Mouse (Mus musculus) spleen, embryonic (tissue): ENCODE results near the gene Adam15.

Source experiments
- CTCF ChIA-PET: fragments of 350-600 bp; sonication (Branson Sonifier 250); formaldehyde crosslinking; loops from one replicate; lab custom pipeline; 2022; lab: Charles Lee

Adam15 gene

DNA sequence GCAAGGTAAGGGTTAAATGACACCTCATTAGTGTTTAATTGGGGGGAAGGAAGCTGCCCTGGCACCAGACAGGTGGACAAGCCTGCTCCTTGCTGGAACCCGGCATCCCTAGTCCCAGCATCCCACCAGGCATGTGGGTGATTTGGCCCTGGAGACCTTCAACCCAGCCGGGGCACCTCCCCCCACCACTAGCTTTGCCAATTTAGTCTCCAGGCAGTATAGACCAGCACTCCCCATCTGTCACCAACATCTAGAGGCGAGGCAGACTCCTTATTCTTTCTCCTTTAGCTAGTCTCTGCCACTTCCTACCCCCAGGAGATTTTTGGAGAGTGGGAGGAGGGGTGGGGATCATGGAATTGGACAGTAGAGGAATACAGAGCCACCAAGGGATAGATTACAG, 19.4 kb downstream of the Adam15 start:
- CTCF ChIA-PET: interaction anchor here (0.5 kb wide), 1 partner anchor 400 kb away, joined by 3 read pairs; no protein-coding TSS in a partner anchor

DNA sequence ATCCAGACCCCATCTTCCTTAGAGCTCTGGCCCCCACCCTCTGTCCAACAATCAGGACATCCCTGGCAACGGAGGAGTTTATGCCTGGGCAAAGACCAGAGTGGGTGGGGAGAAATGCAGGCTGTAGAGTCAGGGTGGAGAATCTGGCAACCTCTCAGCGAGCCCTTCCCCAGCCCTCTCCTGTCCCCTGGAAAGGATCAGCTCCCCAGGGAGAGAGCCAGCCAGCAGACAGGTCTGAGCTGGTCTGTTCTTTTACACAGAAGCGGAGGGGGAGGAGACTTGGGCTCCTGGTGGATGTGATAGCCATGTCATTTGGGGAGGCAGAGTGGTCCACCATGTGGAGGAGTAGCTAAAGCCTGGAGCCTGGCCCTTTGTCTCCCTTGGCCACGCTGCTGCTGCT, 21.2 kb downstream of the Adam15 start:
- CTCF ChIA-PET: no interaction called here

DNA sequence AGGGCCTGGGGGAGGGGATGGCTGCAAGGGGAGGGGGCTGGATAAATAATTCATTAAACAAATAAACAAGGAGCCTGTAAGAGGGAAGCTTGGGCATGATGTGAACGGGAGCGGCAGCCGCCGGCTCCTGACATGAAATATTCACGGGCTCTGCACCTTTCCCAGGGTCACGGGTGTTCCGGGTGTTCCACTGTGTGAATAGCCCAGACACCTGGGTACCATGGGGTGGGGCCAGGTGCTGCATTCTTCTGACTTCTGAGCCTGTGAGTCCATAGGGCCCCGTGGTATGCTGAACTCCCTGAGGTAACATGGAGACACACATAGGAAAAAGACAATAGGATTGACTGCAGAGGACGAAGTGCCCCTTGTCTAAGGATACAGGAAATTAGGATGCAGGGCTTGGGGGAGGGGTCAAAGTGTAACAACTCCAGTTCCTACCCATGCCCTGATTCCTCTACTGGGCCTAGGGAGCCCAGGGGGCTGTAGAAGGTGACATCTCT, 22.4 kb downstream of the Adam15 start:
- CTCF ChIA-PET: interaction anchor here (0.6 kb wide), 1 partner anchor 12 kb away, joined by 4 read pairs; no protein-coding TSS in a partner anchor

- CTCF ChIA-PET: no interaction called here
Measured at GRCm38 (mm10) chr3:89325882-89326281, 23.9 kb downstream of the Adam15 start.

DNA sequence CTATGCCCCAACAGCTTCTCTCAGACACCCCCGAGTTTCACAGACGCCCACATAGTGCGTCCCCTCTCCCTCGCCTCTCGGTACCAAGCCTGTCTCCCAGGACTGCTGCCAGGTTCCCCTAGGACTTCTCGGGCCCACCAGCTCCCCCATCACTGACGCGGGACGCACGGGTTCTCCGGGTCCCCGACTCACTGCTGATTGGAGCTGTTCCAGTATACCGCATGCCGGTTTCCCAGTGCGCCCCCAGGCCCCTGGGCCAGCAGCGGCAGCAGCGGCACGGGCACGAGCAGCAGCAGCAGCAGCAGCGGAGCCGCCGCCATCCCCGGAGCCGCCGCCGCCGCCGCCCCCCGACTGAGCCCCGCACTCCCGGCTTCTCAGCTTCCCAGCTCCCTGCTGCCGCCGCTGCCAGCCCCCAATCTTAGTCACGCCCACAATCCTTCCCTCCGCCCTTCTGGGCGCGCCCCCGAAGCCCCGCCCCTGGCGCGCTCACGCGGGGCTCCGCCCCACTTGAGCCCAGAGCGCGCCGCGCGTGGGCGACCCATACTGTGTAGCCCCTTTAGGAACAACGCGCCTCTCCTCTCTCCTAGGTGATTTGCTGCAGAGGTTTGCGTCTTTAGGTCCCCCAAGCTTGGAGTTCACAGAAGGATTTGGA, 27.2 kb downstream of the Adam15 start, which contains the start of gene Efna3:
Efna3 (minus strand) TSS at position 452 of the 652 bp plus-strand sequence.
- CTCF ChIA-PET: interaction anchor here (0.7 kb wide), 1 partner anchor 200 kb away, joined by 4 read pairs; no protein-coding TSS in a partner anchor

- CTCF ChIA-PET: interaction anchor here (0.6 to 0.7 kb wide), 2 partner anchors 9 to 200 kb away, joined by 4 read pairs; no protein-coding TSS in a partner anchor
Measured at GRCm38 (mm10) chr3:89322131-89322500, 27.7 kb downstream of the Adam15 start.

DNA sequence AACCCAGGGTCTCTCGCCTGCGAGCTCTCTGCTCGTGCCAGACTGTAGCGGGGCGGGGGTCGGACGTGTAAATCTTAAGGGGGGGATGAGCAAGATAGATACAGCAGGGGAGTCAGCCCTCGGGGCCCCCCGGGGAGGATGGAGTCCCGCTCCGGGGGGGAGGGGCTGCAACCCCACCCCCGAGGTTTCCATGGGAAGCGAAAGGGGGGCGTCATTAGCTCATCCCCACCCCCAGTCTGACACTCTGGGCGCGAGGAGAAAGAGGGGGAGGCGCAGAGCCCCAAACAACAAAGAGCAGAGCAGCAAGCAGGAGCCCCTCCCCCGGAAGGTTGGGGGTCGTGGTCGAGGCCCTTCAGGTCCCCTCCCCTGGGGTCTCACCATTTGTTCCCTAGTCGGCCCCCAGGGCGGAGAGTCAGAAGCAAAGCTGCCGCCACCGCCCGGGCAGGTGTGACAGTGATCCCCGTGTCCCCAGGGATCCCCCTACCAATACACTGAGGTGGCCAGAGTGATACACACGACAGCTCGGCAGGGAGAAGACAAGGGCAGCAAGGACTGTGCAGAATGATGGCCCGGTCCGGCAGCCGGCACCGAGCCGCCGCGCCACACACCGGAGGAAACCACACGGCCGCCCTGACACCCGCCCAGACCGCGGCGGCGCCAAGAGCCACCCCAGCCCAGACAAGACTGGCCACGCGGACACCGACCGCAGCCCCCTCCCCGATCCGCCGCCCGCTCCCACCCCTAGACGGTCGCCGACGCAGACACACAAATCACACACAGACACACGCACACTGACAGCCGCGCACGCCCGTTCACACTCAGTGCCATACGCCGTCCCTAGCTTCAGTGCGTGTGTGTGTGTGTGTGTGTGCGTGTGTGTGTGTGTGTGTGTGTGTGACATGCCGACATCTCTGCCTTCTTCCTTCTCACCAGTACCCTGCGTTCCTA, 28.3 kb downstream of the Adam15 start:
- CTCF ChIA-PET: interaction anchor here (0.6 to 0.7 kb wide), 4 partner anchors 10 to 1404 kb away, joined by 3 to 5 read pairs (median 4); no protein-coding TSS in a partner anchor

DNA sequence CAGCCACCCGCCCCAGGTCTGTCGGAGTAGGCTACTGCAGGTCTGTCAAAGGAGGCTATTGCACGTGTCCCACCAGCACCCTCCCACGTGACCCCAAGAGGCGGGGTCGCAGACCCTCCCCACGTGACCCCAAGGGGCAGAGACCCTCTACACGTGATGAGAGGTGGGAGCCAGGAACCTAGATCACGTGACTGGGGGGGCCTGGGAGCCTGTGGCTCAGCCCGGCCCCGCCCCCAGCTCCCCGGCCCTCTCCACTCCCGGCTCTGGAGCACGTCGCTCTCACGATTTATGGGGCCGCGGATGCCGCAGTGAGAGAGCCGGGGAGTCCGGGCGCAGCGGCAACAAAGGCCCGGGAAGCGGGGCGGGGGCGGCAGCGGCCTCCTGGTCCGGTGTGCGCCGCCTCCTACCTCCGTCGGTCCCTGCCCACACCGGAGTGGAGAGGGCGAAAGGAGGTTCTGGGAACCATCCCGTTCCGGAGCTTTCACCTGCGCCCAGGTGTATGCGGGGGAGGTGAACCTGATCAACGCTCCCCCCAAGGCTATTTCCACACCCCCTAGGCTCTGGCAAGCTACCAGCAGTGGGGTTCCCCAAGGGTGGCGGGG, 29.1 kb downstream of the Adam15 start:
- CTCF ChIA-PET: interaction anchor here (0.6 to 0.7 kb wide), 3 partner anchors 22 to 1403 kb away, joined by 3 to 5 read pairs (median 3); no protein-coding TSS in a partner anchor

DNA sequence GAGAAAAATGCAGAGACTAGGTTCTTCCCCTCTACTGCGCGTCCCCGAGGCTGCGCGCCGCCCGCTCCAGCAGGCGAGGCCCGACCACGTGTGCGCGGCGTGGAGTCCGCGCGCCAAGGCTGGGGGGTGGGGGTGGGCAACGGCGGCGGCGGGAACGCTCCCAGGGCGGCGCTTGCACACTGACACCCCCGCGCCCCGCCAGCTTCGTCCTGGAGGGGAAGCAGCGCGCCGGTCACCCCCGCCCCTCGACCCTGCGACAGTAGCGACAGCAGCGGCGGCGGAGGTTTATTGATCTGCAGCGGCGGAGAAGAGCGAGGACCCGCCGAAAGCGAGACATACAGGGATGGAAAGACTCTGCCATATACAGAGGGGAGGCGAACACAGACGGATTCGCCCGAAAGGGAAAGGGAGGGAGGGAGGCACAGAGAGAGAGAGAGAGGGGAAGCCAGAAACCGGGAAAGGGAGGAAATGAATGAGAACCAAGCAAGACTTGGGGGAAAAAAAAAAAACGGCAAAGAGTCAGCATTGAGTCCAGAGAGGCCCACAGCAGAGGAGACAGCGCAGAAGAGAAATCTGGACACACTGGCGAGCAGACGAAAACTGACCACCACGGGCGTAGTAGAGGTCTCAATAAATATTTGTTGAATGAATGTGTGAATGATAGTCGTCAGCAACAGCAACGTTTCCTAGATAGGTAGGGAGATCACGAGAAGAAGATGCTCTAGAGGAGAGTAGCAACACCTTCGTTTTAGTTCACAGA, 30.0 kb downstream of the Adam15 start:
- CTCF ChIA-PET: no interaction called here

DNA sequence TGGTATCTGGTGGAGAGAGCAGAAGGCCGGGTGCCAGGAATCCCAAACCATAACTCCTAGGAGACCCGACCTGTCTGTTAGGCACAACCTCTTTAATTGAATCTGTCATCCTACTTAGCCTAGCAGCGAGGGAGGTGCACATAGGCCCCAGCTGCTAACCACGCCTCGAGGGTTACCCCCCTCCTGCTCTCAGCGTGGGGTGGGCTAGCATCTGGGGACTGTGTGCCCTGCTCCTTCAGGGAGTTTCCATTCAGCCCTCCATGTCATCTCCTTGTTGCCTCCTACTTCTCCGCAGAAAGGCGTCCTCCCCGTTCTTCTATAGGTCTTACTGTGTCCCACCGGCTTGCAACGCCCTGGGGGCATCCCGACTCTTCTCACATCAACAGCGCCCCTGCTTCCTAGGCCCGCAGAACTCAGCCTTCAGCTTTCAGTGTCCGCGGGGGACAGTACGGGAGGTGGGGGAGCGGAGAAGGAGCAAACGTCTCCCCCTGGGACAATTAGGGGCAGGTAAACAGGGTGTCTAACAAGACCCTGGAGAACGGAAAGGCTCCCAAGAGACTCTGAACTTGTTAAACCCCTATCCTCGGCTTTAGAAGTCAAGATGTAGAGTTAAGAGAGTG, 30.7 kb downstream of the Adam15 start:
- CTCF ChIA-PET: interaction anchor here (0.6 kb wide), 3 partner anchors 49 to 823 kb away, joined by 3 to 7 read pairs (median 6); partner anchors contain the start of gene Slc50a1

DNA sequence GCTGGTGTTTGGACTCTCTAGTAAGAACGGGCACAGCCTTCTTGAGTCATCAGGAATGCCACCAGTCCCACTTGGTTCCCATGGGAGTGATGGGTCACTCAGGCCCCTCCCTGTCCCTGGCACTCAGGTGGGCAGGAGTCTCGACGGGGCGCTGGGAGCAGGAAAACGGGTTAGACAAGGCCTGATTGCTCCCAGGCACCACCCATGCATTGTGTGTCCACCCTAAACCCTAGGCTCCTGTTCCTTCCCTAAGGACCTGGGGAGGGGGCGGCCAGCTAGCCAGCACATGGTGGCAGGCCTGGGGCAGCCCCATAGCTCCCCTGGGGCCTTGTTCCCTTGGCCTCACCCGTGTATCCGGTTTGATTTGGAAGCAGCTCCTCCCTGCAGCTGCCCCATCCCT, 31.5 kb downstream of the Adam15 start:
- CTCF ChIA-PET: interaction anchor here (0.6 kb wide), 1 partner anchor 175 kb away, joined by 6 read pairs; no protein-coding TSS in a partner anchor

- CTCF ChIA-PET: interaction anchor here (0.7 kb wide), 2 partner anchors 68 to 431 kb away, joined by 5 to 13 read pairs; no protein-coding TSS in a partner anchor
Measured at GRCm38 (mm10) chr3:89317246-89317645, 32.5 kb downstream of the Adam15 start.

GRCm38 (mm10) chr3:89316833-89317232, 33.0 kb downstream of the Adam15 start:
- CTCF ChIA-PET: interaction anchor here (0.7 kb wide), 1 partner anchor 68 kb away, joined by 5 read pairs; no protein-coding TSS in a partner anchor

DNA sequence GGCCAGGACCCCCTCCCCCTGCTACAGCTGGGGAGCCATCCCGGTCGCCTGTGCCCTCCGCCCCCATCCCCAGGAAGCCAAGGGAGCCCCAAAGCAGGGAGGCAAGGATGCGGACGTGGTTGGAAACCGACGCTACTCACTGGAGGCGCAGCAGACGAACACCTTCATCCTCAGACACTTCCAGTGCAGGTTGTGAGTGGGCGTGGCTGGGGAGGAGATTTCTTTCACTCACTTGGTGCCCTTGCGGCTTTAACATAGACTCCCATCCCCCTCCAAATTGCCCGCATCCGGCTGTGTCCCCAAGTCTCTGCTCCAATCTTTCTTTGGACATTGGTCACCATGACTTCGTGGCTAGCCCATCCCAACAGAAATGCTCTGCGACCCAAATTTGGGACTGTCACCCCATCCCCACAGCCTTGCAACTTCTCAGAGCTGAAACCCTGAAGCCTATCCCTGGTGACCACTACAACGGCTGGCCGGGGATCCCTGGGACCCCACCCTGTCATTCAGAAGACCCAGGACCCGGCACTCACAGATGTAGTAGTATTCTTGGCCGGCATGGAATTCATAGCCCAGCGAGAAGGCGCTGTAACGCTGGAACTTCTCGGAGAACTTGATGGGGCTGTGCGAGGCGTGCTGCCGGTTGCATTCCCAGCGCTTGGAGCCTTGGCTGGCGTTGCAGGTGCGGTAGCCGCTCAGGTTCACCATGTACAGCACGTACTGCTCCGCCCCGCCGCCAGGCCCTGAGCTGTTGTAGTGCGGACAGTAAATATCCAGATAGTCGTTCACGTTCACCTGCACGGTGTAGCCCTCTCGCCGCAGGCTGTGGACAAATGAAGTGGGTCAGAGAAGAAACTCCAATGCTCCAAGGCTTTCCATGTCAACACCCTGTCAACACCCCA, 33.6 kb downstream of the Adam15 start:
- CTCF ChIA-PET: interaction anchor here (1.1 kb wide), 1 partner anchor 17 kb away, joined by 3 read pairs; no protein-coding TSS in a partner anchor

DNA sequence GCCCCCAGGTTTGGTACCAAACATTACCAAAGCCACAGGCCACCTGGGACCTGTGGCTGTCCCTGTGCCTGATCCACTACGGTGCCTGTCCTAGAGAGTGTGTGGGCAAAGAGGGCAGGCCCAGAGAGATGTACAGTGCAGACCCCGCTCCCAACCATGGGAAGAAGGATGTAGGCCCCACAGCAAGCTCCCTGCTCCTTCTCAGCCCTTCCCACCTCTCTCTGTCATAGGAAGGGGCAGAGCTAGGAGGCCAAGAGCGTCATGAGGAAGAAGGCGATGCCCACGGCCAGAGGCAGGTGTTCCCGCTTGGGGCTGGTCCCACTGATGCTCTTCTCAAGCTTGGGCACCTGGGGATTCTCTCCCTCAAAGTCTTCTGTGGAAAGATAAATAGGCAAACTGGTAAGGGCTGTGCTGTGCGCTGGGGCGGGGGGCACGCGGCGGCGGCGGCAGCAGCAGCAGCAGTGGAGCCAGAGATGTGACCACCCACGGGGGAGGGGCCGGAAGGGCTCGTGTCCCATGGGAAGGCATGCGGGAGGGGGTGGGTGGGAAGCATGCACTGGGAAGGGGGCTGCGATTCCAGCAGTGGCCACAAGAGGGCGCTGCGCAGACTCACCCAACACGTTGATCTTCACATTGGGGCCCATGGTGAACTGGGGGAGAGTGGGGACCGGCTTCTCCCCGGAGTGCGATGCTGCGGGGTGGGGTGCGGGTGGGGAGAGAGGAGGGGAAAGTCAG, 34.4 kb downstream of the Adam15 start:
- CTCF ChIA-PET: interaction anchor here (1.1 kb wide), 1 partner anchor 16 kb away, joined by 3 read pairs; no protein-coding TSS in a partner anchor

GRCm38 (mm10) chr3:89314791-89315190, 35.0 kb downstream of the Adam15 start:
- CTCF ChIA-PET: interaction anchor here (1.1 kb wide), 1 partner anchor 15 kb away, joined by 3 read pairs; no protein-coding TSS in a partner anchor

GRCm38 (mm10) chr3:89314340-89314739, 35.5 kb downstream of the Adam15 start:
- CTCF ChIA-PET: no interaction called here

DNA sequence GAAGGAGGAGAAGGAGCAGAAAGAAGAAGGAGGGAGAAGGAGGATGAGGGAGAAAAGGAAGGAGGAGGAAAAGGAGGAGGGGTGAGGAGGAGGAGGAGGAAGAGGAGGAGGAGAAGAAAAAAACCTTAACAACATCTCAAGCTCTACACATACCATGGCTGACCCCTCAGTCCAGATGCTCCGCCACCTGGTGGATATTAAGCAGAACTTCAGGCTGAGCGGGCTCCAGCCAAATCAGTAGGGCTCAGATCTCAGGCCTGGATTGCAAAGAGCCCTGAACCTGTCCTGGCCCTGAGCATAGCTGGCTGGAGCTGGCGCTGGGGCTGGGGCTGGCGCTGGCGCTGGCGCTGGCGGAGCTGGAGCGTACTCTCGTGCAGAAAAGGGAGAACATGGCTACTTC, 41.7 kb downstream of the Adam15 start:
- CTCF ChIA-PET: interaction anchor here (0.7 to 1.4 kb wide), 2 partner anchors 63 to 69 kb away, joined by 4 to 6 read pairs; partner anchors contain the start of genes Krtcap2 and Trim46
